Mouse (Mus musculus): ENCODE results near the gene Mink1. TPM values are rescaled to one million over a fixed set of nuclear protein-coding genes. Genes with fewer than 3 reads are reported as not detected.
A peak's percentile ranks its signal among the peaks of the same experiment; 100 is the strongest.

Gene Mink1
- polyA plus RNA-seq, 1 experiment: 120 TPM

DNA sequence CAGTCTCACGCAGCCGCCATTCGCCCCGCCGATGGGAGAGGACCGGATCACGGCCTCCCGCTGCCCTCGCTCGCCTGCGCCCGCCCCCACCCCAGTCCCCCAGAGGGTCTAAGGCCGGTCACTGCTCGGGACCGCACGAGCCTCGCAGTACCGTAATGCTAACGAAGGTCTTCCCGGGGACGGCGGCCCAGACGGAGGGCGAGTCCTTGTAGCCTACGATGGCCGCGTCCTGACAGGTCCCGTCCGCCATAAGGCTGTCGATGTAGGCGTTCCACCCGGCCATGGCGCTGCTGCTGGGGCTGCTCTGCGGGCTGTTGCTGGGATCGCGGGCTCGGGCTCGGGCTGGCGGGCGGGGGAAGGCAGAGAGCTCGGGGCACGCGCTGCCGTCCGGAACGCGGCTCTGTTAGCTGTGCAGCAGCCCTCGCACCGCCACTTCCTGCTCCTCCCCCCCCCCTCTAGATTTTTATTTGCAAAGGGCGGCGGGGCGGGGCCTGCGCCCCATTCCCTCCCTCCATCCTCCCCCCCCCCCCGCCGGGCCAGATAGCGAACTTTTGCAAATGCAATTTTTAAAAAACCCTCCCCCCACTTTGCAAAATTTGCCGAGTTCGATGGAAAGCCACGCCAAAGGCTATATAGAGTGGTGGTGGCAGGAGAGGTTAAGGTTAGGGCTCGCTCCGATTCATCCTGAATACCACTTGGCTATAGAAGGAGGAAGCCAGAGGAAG is 91.7 kb downstream of the Mink1 start, which contains the start of gene Pfn1:
Gene Pfn1, minus strand, starts transcription at position 447 of the 725 bp plus-strand sequence.
- peak; percentile 70 for DNase-seq
- WGBS: under 1% methylated on average over 60 of the region's 61 CpGs

GRCm38 (mm10) chr11:70654923-70655570 is 92.4 kb downstream of the Mink1 start:
- peak; percentile 67; the same call in 1 of the 2 replicates for TF ChIP-seq POLR2A (IDR thresholded peaks at IDR 0.05; ENCODE audit: borderline replicate concordance, extremely low read depth, low read depth, low read length)
- TF ChIP-seq CTCF (IDR thresholded peaks at IDR 0.05; ENCODE audit: insufficient read depth, low read length): no peak
- DNase-seq: peak; percentile 84
- under 1% methylated on average over 48 of the region's 48 CpGs for WGBS
- Histone ChIP-seq H3K4me3 (replicated peaks; ENCODE audit: extremely low read depth, low read depth, low read length) (peak overlapping the region; percentile 66), H3K4me1 (ENCODE audit: control insufficient read depth, insufficient read depth, low read length) (peaks cover 23% of the 10 kb centered on the region)

More for the DNA sequence above, 91.7 kb downstream of the Mink1 start, which contains the start of gene Pfn1:
- H3K4me1 ChIP-seq (ENCODE audit: control insufficient read depth, insufficient read depth, low read length): peaks cover 24% of the 10 kb centered on the region
- no peak for TF ChIP-seq CTCF (IDR thresholded peaks at IDR 0.05; ENCODE audit: insufficient read depth, low read length)
- peak; percentile 89 for TF ChIP-seq POLR2A (IDR thresholded peaks at IDR 0.05; ENCODE audit: borderline replicate concordance, extremely low read depth, low read depth, low read length)
- H3K4me3 ChIP-seq (replicated peaks; ENCODE audit: extremely low read depth, low read depth, low read length): peak within 1 kb of the TSS; percentile 93

- WGBS: 3% methylated on average over 59 of the region's 61 CpGs
Measured at GRCm38 (mm10) chr11:70655571-70656455, 93.1 kb downstream of the Mink1 start.

DNA sequence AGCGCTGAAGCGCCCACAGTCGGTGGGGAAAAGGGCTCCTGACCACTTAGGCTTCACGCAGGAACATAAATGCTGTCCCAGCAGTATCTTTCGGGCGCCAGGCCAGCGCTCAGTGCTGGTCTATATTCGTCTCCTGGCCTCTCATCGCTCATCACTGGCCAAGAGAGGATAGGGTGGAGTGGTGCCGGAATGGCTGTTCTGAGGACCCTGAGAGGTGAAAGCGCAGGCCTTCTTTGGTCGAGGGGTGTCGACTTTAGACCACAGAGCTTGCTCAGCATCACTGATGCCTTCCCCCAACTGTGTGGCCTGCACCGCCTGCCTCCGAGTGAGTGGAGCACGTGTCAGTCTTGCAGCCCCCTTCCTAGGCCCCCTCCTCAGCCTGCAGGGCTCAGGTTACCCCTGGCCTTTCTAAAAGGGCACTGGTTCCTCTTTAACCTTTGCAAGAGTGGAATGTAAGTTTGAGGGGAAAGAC is 93.8 kb downstream of the Mink1 start:
- no peak for TF ChIP-seq POLR2A (IDR thresholded peaks at IDR 0.05; ENCODE audit: borderline replicate concordance, extremely low read depth, low read depth, low read length)
- no peak for TF ChIP-seq CTCF (IDR thresholded peaks at IDR 0.05; ENCODE audit: insufficient read depth, low read length)
- WGBS: 38% methylated on average over 16 of the region's 16 CpGs
- Histone ChIP-seq H3K4me3 (replicated peaks; ENCODE audit: extremely low read depth, low read depth, low read length) (peak overlapping the region; percentile 61), H3K4me1 (ENCODE audit: control insufficient read depth, insufficient read depth, low read length) (peaks cover 18% of the 10 kb centered on the region)
- no peak for DNase-seq

More at GRCm38 (mm10) chr11:70655571-70656455, 93.1 kb downstream of the Mink1 start:
- peak overlapping the region; percentile 66 for H3K4me3 ChIP-seq (replicated peaks; ENCODE audit: extremely low read depth, low read depth, low read length)
- H3K4me1 ChIP-seq (ENCODE audit: control insufficient read depth, insufficient read depth, low read length): peaks cover 21% of the 10 kb centered on the region
- peak; percentile 79 for DNase-seq
- TF ChIP-seq POLR2A (IDR thresholded peaks at IDR 0.05; ENCODE audit: borderline replicate concordance, extremely low read depth, low read depth, low read length) (no peak), CTCF (IDR thresholded peaks at IDR 0.05; ENCODE audit: insufficient read depth, low read length) (no peak)

DNA sequence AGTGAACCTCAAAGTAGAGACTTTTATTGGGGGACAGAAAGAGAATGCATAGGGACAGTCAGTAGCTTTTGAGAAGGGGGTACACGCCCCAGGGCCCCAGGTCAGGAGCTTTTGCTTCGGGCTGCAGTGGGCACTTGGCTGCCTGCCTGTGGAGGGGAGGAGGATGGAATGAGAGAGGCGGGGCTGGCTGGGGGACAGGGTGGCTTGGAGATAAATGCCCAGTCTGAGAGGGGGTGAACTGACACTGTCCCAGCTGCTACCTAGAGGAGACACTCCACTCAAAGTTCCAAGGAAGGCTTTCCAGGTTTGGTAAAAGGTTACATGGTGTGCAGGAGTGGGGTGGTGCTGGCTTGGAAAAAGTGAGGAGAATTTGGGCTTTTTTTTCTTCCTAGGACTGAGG is 94.3 kb downstream of the Mink1 start, which contains the start of gene Eno3:
Gene Eno3, plus strand, starts transcription at position 239 of the 400 bp plus-strand sequence.
- H3K4me1 ChIP-seq (ENCODE audit: control insufficient read depth, insufficient read depth, low read length): peaks cover 17% of the 10 kb centered on the region
- DNase-seq: no peak
- WGBS: 50% methylated on average over 3 of the region's 3 CpGs
- H3K4me3 ChIP-seq (replicated peaks; ENCODE audit: extremely low read depth, low read depth, low read length): peak within 1 kb of the TSS; percentile 61
- TF ChIP-seq CTCF (IDR thresholded peaks at IDR 0.05; ENCODE audit: insufficient read depth, low read length) (no peak), POLR2A (IDR thresholded peaks at IDR 0.05; ENCODE audit: borderline replicate concordance, extremely low read depth, low read depth, low read length) (no peak)

- TF ChIP-seq POLR2A (IDR thresholded peaks at IDR 0.05; ENCODE audit: borderline replicate concordance, extremely low read depth, low read depth, low read length) (no peak), CTCF (IDR thresholded peaks at IDR 0.05; ENCODE audit: insufficient read depth, low read length) (no peak)
- Histone ChIP-seq H3K4me1 (ENCODE audit: control insufficient read depth, insufficient read depth, low read length) (peaks cover 13% of the 10 kb centered on the region), H3K4me3 (replicated peaks; ENCODE audit: extremely low read depth, low read depth, low read length) (no peak overlapping the region)
- DNase-seq: no peak
- 50% methylated on average over 6 of the region's 6 CpGs for WGBS
Measured at GRCm38 (mm10) chr11:70657573-70657972, 94.9 kb downstream of the Mink1 start.

DNA sequence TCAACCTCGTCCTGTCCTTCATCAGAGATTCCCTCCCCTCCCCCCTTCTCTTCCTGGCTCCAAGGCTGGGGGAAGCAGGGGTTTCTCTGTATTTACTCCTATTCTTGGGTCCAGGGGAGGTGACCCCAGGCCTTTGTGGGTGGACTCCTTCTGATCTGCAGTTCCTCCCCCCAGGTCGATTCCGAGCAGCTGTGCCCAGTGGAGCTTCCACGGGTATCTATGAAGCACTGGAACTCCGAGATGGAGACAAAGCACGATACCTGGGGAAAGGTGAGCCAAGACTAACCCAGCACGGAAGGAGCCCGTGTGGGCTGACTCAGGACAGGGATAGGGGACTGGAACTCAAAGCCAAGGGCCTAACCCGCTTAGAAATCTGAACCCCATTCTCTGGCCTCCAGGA is 95.3 kb downstream of the Mink1 start:
- H3K4me1 ChIP-seq (ENCODE audit: control insufficient read depth, insufficient read depth, low read length): peaks cover 9% of the 10 kb centered on the region
- 68% methylated on average over 9 of the region's 9 CpGs for WGBS
- DNase-seq: no peak
- H3K4me3 ChIP-seq (replicated peaks; ENCODE audit: extremely low read depth, low read depth, low read length): no peak overlapping the region
- TF ChIP-seq POLR2A (IDR thresholded peaks at IDR 0.05; ENCODE audit: borderline replicate concordance, extremely low read depth, low read depth, low read length) (no peak), CTCF (IDR thresholded peaks at IDR 0.05; ENCODE audit: insufficient read depth, low read length) (no peak)

- 65% methylated on average over 5 of the region's 5 CpGs for WGBS
- Histone ChIP-seq H3K4me1 (ENCODE audit: control insufficient read depth, insufficient read depth, low read length) (peaks cover 9% of the 10 kb centered on the region; the same call in 1 of the 2 replicates), H3K4me3 (replicated peaks; ENCODE audit: extremely low read depth, low read depth, low read length) (no peak overlapping the region)
- no peak for DNase-seq
- TF ChIP-seq POLR2A (IDR thresholded peaks at IDR 0.05; ENCODE audit: borderline replicate concordance, extremely low read depth, low read depth, low read length) (no peak), CTCF (IDR thresholded peaks at IDR 0.05; ENCODE audit: insufficient read depth, low read length) (no peak)
Measured at GRCm38 (mm10) chr11:70658521-70658920, 95.8 kb downstream of the Mink1 start.

DNA sequence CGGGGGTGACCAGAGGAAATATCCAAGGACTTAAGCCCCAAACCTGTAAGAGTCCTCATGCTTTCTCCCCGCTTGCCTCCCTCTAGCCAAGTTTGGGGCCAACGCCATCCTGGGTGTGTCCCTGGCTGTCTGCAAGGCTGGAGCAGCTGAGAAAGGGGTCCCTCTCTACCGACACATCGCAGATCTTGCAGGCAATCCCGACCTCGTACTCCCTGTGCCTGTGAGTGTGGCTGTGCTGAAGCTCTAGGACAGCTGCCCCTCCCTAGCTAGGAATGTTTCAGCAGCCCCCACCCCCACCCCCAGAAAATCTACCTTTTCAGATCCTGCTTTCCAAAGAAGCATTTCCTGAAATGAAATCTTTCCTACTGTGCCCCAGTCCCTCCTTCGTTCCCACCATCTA is 96.3 kb downstream of the Mink1 start:
- no peak overlapping the region for H3K4me3 ChIP-seq (replicated peaks; ENCODE audit: extremely low read depth, low read depth, low read length)
- WGBS: 67% methylated on average over 8 of the region's 8 CpGs

More for the DNA sequence above, 96.3 kb downstream of the Mink1 start:
- peaks cover 9% of the 10 kb centered on the region; the same call in 1 of the 2 replicates for H3K4me1 ChIP-seq (ENCODE audit: control insufficient read depth, insufficient read depth, low read length)
- TF ChIP-seq POLR2A (IDR thresholded peaks at IDR 0.05; ENCODE audit: borderline replicate concordance, extremely low read depth, low read depth, low read length) (no peak), CTCF (IDR thresholded peaks at IDR 0.05; ENCODE audit: insufficient read depth, low read length) (no peak)
- DNase-seq: no peak

Measured in lung, adult 2 months (tissue).